Mouse (Mus musculus) lung, postnatal 0 days (tissue): Measurements from ENCODE around the gene Matk.

Experiments
- CTCF ChIP-seq: IDR thresholded peaks from 2 replicates; pipeline ENCODE4 v1.5.1; 2016; ENCODE audit warnings: antibody characterized with exemption, mild to moderate bottlenecking
- EP300 ChIP-seq: IDR thresholded peaks from 2 replicates; pipeline ENCODE4 v1.6.1; 2016; ENCODE audit warnings: antibody characterized with exemption, mild to moderate bottlenecking, control low read depth

DNA sequence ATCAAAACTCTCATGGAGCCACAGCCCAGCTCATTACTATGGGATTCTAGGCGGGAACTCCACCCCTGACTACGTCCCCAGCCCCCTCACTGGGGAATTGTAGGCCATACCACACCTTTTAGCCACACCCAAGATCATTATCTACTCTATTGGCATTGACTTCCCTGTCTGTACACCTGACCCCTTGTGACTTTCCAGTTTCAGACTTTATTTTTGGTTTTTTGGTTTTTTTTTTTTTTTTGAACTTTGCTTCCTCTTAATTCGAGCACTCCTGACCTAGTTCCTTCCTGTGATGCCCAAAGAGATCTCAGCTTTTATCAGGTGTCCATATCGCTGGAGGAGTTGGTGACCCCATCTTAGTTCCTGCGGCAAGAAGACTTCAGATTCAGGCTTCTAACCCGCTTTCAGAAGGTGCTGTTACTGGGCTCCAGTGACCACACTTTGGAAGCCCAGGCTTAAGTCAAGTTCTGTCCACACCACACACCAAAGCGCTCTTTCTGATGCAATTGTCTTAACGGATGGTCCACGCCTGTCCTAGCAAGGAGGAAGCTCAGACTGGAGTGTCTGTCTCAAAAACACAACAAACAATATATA, 38.9 kb downstream of the Matk start, which contains the start of gene Tjp3:
- no peak for TF ChIP-seq EP300
- 0 out of 2 replicates have a peak, but pooled peaks have one; percentile 1 for TF ChIP-seq CTCF
